Mouse (Mus musculus) heart, postnatal 0 days (tissue): ENCODE measurements around the gene Gm28043. TPM values are rescaled to one million over a fixed set of nuclear protein-coding genes. Genes with fewer than 3 reads are reported as not detected.

Source experiments
- ATAC-seq: fragments of 200-750 bp; cut with Nextera tagmentation; 2 replicates; pipeline ENCODE4 v1.8.0; 2017; ENCODE audit warnings: low read depth, moderate number of reproducible peaks, moderate library complexity; ENCODE audit not compliant: insufficient read depth
- DNase-seq: peaks from one replicate; pipeline ENCODE4 v3.0.0-alpha.2; 2016; ENCODE audit warnings: low spot score
- H3K27ac ChIP-seq: fragments of 300-500 bp; sonication (generic); 2 replicates; pipeline ENCODE4 v1.5.1; 2014; ENCODE audit warnings: low read depth, mild to moderate bottlenecking
- H3K27me3 ChIP-seq: fragments of 300-500 bp; sonication (generic); 2 replicates; pipeline ENCODE4 v1.6.1; 2014; ENCODE audit warnings: low read length, mixed read lengths; ENCODE audit not compliant: control insufficient read depth, insufficient read depth
- H3K36me3 ChIP-seq: fragments of 300-500 bp; sonication (generic); replicated peaks from 2 replicates; pipeline ENCODE4 v1.6.1; 2014; ENCODE audit warnings: low read length, mixed read lengths; ENCODE audit not compliant: control insufficient read depth, insufficient read depth
- H3K4me1 ChIP-seq: fragments of 300-500 bp; sonication (generic); 2 replicates; pipeline ENCODE4 v1.6.1; 2014; ENCODE audit warnings: antibody characterized with exemption; ENCODE audit not compliant: control insufficient read depth, insufficient read depth
- H3K4me2 ChIP-seq: fragments of 300-500 bp; sonication (generic); 2 replicates; pipeline ENCODE4 v1.6.1; 2014; ENCODE audit warnings: low read depth, mild to moderate bottlenecking, low read length, moderate library complexity
- H3K4me3 ChIP-seq: fragments of 300-500 bp; sonication (generic); 2 replicates; pipeline ENCODE4 v1.5.1; 2014; ENCODE audit warnings: low read depth, low read length
- H3K9ac ChIP-seq: fragments of 300-500 bp; sonication (generic); replicated peaks from 2 replicates; pipeline ENCODE4 v1.6.1; 2014; ENCODE audit warnings: low read depth, low read length, mixed read lengths
- H3K9me3 ChIP-seq: fragments of 300-500 bp; sonication (generic); replicated peaks from 2 replicates; pipeline ENCODE4 v1.6.1; 2016; ENCODE audit warnings: low read length; ENCODE audit not compliant: control insufficient read depth
- CTCF ChIP-seq: IDR thresholded peaks from 2 replicates; pipeline ENCODE4 v1.5.1; 2016; ENCODE audit warnings: antibody characterized with exemption, control low read depth, low read depth
- EP300 ChIP-seq: IDR thresholded peaks from 2 replicates; pipeline ENCODE4 v1.6.1; 2016; ENCODE audit warnings: antibody characterized with exemption, low read depth
- WGBS: fragments of 180-500 bp; shearing (Covaris S2); extraction: QIAGEN DNeasy Blood & Tissue Kit; methylation state at CpG from one replicate; pipeline ENCODE4 v1.1.7; 2014; 5-methylcytosine and 5-hydroxymethylcytosine counted together
- polyA plus RNA-seq: library from polyadenylated mRNA; unstranded; fragments of >200 nt; fragmentation: Nextera tagmentation; extraction: Ambion mirVana; gene quantifications from 2 replicates; pipeline ENCODE4 v1.2.1, GENCODE M21; 2015
- total RNA-seq: library from RNA; depleted of rRNA; stranded (reverse); fragments of >200 nt; gene quantifications from 2 replicates; pipeline ENCODE4 v1.2.3, GENCODE M21; 2014; ENCODE audit warnings: low replicate concordance

Gene Gm28043
- total and polyA plus RNA-seq, 2 experiments from 2014 or later, result 0.76 to 1.1 TPM

DNA sequence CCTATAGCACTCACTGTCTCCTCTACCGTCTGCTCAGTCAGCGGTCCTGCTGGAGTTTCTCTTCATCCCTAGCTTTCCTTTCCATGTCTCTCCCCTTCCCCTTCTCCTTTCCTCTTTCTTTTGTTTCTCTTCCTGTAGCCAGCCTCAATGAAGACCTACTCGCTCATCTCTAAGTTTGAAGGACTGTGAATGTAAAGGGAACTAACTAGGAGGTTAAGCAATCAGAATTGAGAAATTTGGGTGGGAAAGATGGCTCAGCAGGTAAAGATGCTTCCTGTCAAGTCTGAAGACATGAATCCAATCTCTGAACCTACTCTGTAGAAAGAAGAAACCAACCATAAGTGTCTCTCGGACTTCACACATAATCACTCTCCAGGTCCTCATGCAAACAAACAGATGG is 58.6 kb downstream of the Gm28043 start:
- Histone ChIP-seq H3K4me2 (no peak overlapping the region), H3K27ac (no peak overlapping the region), H3K9ac (no peak overlapping the region), H3K27me3 (no peaks in the 10 kb centered on the region), H3K9me3 (no peaks in the 10 kb centered on the region), H3K4me1 (no peaks in the 10 kb centered on the region), H3K4me3 (no peak overlapping the region), H3K36me3 (peaks cover 61% of the 10 kb centered on the region)
- DNase-seq (no peak), ATAC-seq (no peak)
- WGBS, result 93% methylated on average over 4 of the region's 4 CpGs
- TF ChIP-seq EP300, result no peak
- TF ChIP-seq CTCF, result no peak

GRCm38 (mm10) chr17:29678526-29678925 is 63.9 kb downstream of the Gm28043 start:
- Histone ChIP-seq H3K9ac (no peak overlapping the region), H3K4me2 (no peak overlapping the region), H3K36me3 (peaks cover 84% of the 10 kb centered on the region), H3K27ac (no peak overlapping the region), H3K4me3 (no peak overlapping the region), H3K4me1 (no peaks in the 10 kb centered on the region), H3K9me3 (no peaks in the 10 kb centered on the region), H3K27me3 (no peaks in the 10 kb centered on the region)
- no peak for DNase-seq
- no peak for ATAC-seq
- 83% methylated on average over 8 of the region's 8 CpGs for WGBS
- TF ChIP-seq CTCF (no peak), EP300 (no peak)

- WGBS, result 76% methylated on average over 6 of the region's 6 CpGs
- H3K9ac ChIP-seq, result no peak overlapping the region
- no peaks in the 10 kb centered on the region for H3K9me3 ChIP-seq
- TF ChIP-seq EP300 (no peak), CTCF (no peak)
- no peak overlapping the region for H3K27ac ChIP-seq
- no peak overlapping the region for H3K4me3 ChIP-seq
- DNase-seq (no peak), ATAC-seq (no peak)
- no peaks in the 10 kb centered on the region for H3K4me1 ChIP-seq
- peaks cover 79% of the 10 kb centered on the region for H3K36me3 ChIP-seq
- no peaks in the 10 kb centered on the region for H3K27me3 ChIP-seq
- H3K4me2 ChIP-seq, result no peak overlapping the region
These were observed 64.5 kb downstream of the Gm28043 start for GRCm38 (mm10) chr17:29679038-29679767.

DNA sequence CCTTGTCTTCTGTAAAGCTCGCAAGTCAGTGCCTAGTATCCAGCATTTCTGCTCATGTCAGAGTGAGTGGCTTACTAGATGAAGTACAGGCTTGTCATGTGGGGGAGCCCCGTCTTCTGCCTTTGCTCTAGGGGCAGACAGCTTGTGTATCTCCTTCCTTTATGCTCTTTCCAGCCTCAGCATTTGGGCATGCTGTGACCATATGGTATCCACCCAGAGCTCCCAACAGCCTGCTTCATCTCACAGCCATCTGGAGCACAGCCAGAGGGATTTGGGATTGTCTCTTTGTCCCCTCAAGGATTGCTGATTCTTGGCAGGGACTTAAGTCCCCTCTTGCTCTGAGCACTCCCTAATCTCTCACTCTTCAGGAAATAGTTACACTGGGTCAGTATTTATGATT is 65.5 kb downstream of the Gm28043 start:
- no peak for ATAC-seq

DNA sequence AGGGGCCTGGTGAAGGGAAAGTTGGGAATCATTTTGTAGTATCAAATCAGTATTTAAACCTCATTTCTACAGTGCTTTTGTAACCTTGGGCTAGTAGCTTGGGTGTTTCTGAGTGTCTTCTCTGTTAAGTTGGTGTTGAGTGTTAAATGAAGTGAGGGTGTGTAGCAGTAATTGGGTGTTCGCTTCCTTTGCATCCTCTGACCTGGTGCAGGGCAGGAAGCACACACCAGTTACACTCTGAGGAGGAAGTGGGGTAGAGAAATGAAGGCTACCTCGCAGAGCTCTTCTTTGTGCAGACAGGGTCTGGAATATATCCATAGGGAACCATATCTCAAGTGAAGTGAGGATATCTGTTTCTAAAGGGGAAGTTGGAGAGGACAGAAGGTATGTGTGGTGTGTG is 66.2 kb downstream of the Gm28043 start:
- no peaks in the 10 kb centered on the region for H3K27me3 ChIP-seq
- peaks cover 81% of the 10 kb centered on the region for H3K36me3 ChIP-seq
- H3K9me3 ChIP-seq, result no peaks in the 10 kb centered on the region
- no peak overlapping the region for H3K27ac ChIP-seq
- H3K4me1 ChIP-seq, result no peaks in the 10 kb centered on the region
- DNase-seq (no peak), ATAC-seq (no peak)
- no peak overlapping the region for H3K4me2 ChIP-seq
- TF ChIP-seq CTCF (no peak), EP300 (no peak)
- 29% methylated on average over 2 of the region's 2 CpGs for WGBS
- H3K4me3 ChIP-seq, result no peak overlapping the region
- no peak overlapping the region for H3K9ac ChIP-seq

More for the DNA sequence above, 65.5 kb downstream of the Gm28043 start:
- no peaks in the 10 kb centered on the region for H3K9me3 ChIP-seq
- H3K36me3 ChIP-seq, result peaks cover 81% of the 10 kb centered on the region
- DNase-seq, result no peak
- no peaks in the 10 kb centered on the region for H3K27me3 ChIP-seq
- H3K4me2 ChIP-seq, result no peak overlapping the region
- TF ChIP-seq EP300 (no peak), CTCF (no peak)
- H3K4me3 ChIP-seq, result no peak overlapping the region
- H3K27ac ChIP-seq, result no peak overlapping the region
- WGBS, result 73% methylated on average over 2 of the region's 2 CpGs
- no peak overlapping the region for H3K9ac ChIP-seq
- H3K4me1 ChIP-seq, result no peaks in the 10 kb centered on the region

GRCm38 (mm10) chr17:29681669-29682068 is 67.0 kb downstream of the Gm28043 start:
- Histone ChIP-seq H3K9me3 (no peaks in the 10 kb centered on the region), H3K4me3 (no peak overlapping the region), H3K36me3 (peaks cover 81% of the 10 kb centered on the region), H3K27me3 (no peaks in the 10 kb centered on the region), H3K4me2 (no peak overlapping the region), H3K9ac (no peak overlapping the region), H3K4me1 (no peaks in the 10 kb centered on the region), H3K27ac (no peak overlapping the region)
- 94% methylated on average over 9 of the region's 9 CpGs for WGBS
- no peak for DNase-seq
- no peak for ATAC-seq
- TF ChIP-seq CTCF (no peak), EP300 (no peak)
